Mouse (Mus musculus) kidney, postnatal 14 days (tissue): ENCODE measurements around the gene Foxl1.
A peak's percentile ranks its signal among the peaks of the same experiment; 100 is the strongest.
"Not testable (repeated sequence)": the region's sequence is repeated elsewhere in the genome, so short reads cannot be mapped to it uniquely, and the experiment has no call there.

ENCODE experiments used
- DNase-seq: peaks from one replicate; pipeline ENCODE4 v3.0.0; 2022; ENCODE audit warnings: mixed read lengths

The Foxl1 gene

DNA sequence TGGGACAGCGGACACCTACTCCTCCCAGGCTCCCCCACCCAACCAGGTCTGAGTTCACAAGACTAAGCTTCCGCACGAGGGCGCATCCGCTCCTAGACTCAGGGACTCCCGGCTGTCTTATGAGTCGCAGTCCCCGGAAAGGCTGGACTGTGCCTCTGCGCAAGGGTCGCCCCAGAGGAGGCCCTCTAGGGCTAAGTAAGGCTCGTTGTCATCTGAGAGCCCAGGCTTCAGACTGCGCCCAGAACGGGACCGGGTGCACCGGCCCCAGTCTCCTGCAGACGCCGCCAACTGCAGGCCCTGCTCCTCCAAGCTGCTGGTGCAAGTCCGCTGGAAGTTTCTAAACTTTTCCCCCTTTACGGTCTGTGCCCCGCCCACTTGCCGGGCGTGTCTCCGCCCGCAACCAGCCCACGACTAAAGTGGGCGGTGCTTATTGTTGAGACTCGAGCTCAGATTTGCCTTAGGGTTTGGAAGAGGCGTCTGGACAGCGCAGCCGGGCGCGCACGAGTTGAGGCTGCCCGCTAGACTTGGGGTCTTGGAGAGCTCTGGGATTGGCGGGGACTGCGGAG is 2.3 kb upstream of the Foxl1 start:
- DNase-seq = peak; percentile 87

DNA sequence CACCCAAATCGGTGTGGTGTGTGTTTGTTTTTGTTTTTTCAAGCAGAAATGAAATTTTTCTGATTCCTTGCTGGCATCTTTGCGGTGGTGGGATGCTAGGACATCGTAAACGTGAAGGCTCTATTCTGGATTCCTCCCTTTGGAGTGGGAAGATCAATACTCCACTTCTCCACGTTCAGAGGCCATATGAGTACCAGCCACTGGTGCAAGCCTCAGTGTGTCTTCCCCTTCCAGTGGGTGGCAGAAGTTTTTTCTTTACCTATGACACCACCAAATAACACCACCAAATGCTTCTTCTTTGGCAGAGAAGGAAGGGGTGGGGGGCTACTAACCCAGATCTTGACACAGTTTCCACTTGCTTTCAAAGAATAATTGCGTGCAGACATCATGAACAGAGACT is 1.5 kb upstream of the Foxl1 start:
- no peak for DNase-seq

DNA sequence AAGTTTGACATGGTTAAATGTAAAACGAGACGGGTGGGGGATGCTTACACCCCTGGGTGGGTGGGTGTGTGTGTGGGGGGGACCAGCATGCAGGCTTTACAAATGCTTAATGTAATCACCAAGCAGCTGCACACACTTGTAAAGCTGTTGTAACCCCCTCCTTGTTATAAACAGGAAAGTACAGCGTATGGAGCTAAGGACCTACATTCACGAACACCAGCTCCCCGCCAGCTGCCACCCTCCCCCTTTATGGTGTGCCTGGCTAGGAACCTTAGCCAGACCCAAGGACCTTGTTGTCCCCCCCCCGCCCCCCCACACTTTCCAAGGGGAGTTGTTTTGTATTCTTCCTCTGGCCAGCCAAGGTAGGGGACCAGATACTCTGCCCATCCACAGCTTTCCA is 1.0 kb upstream of the Foxl1 start:
- no peak for DNase-seq

DNA sequence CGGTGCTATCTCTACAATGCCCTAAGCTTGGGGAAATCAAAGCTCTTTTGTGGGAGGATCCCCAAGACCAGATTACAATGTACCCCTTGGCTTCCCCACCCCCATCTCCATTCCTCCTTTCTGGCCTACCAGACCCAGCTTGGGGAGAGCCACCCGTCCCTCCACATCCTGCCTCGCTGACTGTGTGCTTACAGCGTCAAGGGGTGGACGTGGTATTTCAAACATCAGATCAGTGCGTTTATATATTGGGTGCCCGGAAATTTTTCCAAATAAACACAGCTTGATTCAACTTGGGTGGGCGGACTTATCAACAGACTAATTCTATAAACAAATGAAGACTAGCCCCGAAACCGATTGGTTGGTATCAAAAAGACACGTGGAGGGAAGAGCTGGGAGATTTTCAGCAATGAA is 444 bp upstream of the Foxl1 start:
- DNase-seq = peak; percentile 40

DNA sequence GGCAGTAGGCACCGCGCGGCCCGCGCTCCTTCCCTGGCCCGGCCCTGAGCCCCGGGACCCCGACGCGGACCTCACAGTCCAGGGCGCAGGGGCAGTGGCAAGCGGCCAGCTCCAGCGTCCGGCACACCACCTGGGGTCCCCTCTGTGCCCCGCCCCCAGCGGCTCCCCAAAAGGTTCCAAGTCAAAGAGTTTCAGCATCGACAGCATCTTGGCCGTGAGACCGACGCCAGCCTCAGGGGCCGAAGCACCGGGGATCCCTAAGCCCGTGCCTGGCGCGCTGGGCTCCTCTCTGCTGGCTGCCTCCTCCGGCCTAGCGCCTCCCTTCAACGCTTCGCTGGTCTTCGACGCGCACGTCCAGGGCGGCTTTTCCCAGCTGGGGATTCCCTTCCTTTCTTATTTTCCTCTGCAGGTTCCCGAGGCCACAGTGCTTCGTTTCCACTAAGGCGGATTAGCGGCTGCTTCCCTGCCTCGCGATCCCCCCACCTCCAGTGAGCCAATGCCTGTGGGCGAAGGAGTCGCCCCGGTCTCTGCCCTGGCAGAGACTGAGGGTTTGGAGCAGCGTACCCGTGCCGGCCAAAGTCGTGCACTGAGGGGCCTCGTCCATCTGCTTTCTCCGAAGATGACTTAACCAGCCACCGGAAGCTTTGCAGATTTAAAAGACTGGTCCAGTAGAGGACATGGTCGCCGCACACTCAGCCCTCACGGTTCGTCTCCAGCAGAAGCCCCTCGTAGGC is 958 bp downstream of the Foxl1 start:
- DNase-seq = no peak

DNA sequence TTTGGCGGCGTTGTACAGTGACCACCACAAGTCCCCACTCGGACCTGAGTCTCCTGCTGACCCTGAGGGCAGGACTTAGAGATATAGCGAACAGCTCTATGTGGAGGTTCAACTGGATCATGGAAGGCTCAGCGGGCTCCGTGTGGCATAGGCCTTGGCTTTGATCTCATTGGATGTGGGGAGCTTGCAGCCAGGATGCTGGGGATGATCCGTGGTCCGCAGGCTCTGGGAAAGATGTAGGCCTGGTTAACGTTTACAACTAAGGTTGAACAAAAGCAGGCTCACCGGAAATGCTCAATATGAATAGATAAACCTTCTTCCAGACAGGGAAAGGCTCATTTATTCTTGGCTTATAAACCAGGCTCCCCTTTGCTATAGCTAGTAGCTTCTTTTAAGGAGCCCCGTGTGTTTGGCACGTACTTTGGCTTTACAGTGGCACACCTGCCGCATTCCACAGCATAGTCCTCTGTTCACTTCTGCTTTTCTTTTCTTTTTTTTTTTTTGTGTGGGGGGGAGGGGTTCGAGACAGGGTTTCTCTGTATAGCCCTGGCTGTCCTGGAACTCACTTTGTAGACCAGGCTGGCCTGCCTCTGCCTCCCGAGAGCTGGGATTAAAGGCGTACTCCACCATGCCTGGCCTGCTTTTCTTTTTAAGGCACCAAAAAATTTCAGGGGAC is 1.7 kb downstream of the Foxl1 start:
- DNase-seq = no peak

DNA sequence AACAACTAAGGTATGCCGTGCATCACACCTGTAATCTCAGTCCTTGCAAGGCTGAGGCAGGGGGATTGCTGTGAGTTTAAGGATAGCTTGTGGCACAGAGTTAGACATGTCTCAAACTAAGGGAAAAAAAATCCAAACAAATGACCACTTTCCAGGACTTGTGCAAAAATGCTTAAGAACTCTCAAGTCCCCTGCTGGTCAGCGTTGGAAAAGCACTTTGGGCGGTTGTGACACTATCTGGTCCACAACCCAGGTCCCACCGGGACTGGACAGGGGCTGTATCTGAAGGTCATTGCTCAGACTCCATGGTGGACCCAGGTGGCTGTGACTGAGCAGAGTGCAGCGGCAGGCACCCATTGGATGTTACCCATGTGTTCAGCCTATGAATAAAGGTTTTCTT is 2.8 kb downstream of the Foxl1 start:
- peak; percentile 38 for DNase-seq

DNA sequence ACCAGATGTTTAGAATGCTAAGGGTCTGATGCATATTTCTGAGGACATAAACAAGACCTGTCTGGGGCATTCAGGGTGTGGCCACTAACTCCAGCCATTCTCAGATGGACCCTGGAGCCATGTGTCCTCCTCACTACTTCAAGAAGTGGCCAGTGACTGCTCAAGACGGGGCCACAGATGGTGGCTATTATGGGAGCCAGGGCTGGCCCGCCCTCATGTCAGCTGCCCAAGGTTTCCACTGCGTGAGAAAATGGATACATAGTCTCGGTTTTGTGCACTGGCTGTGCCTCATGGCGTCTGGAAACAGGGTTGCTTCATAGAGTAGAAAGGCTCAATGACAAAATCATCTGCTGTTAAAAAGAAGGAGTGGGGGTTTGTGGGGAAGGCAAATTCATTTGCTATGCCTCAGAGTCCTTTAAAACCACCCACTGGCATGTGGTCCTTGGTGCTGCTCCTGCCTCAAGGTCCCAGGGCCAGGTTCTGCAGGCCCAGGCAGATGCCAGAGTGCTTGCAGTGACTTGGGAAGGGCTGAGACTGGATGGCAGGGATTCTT is 5.3 kb downstream of the Foxl1 start:
- DNase-seq = no peak

DNA sequence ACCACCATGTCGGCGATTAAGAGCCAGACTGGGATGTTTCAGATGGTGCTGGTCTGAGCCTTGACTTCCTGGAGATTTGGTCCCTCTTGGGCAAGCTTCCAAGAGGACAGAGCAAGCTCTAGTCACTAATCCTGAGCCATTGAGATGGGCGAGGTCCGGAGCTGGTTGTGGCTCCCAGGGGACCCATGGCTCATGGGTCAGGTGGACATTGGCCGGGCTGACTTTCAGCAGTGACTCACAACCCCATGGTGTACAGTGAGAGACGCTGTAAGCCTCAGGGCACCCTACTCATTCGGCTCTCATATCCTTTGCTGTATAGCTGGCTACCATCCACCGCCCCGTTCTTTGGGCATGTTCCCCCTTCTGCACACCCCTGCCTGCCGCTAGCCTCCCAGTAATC is 6.4 kb downstream of the Foxl1 start:
- DNase-seq = no peak

DNA sequence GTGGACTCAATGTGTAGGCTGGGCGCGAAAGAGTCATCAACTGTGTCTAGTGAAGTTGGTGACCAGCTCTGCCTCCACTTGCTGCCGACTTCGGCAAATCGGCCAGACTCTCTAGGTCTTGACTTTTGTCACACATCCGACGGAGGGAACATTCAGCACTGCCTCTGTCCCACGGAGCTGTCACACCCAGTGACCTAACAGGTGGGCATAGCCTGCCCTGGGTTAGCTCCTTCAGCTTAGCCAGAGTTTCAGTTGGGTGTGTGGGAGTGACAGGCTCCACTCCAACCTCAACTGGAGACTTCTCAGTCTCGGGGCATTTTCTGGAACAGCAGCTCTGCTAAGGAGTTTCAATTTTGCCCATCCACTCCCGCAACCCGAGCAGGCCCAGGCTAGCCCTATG is 6.8 kb downstream of the Foxl1 start:
- DNase-seq = no peak

DNA sequence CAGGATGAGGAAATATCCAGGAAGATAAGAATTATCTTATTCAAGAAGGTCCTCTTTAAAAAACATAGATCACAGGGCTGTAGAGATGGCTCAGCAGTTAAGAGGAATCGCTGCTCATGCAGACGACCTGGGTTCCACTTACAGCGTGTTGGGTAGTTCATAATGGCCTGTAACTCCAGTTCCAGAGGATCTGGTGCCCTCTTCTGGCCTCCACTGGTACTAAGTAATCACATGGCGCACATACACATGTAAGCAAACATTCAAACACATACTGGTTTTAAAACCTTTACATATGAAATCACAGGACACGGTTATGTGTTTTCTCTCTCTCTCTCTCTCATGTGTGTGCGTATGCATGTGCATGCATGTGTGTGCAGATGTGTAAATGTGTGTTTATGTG is 9.1 kb downstream of the Foxl1 start:
- DNase-seq = no peak

DNA sequence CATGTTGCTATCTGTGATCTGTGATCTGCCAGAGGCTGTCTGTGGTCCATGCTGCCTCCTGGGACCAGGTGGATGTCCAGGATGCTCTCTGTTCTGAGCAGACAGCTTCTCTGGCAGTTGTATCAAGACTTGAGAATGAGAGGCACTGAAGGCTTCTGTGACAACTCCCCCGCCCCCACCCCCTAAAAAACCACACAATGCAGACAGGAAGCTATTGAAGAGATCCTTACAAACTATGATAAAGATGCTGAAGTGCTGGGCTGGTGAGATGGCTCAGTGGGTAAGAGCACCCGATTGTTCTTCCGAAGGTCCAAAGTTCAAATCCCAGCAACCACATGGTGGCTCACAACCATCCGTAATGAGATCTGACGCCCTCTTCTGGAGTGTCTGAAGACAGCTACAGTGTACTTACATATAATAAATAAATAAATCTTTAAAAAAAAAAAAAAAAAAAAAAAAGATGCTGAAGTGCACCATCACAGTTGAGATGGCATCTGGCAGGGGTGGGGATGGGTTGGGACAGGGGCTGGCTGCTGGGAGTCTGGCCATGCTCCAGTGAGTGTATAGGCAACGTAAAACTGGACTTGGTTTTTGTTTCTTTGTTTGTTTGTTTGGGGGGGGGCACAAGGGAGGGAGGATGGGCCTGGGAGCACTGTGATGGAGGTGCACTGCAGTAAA is 17.9 kb downstream of the Foxl1 start:
- DNase-seq = not testable (repeated sequence)

DNA sequence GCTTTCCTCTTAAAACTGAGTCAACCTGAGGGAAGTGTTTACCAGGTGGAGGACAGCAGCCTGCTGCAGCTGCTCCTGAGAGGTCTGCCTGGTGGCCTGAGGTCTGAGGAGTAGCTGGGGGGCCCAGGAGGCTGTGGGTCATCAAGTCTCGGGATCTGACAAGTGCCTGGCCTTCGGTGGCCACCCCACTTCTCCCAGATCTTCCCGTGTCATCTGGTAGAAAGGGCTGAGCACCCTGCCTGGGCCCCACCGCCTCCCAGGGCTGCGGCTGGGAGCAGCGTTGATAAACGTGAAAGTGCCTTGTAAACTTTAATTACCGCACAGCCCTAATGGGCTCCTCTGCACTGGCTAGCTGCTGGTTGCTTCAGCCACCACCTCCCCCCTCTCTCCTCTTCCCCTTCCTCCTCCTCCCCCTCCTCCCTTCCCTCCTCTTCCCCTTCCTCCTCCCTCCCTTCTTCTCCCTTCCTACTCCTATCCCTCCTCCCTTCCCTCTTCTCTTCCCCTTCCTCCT is 20.9 kb downstream of the Foxl1 start:
- DNase-seq = no peak

DNA sequence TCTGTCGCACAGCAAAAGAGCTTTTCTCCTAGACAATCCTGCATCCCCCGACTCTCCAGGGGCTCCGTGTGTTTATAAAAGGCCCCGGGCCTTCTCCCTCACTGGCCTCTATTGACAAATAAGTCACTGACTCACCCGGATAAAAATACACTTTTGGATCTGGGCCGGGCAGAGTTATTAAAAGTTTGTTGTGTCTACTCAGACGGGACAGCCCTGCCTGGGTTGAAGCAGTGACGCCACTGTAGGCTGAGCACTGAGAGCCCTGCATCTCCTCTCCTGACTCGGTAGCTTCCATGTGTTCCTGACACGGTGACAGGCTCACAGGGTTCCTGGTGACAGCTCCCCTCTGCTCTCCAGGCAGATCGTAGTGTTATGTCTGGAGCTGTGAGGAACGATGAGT is 24.7 kb downstream of the Foxl1 start:
- DNase-seq = peak; percentile 53

DNA sequence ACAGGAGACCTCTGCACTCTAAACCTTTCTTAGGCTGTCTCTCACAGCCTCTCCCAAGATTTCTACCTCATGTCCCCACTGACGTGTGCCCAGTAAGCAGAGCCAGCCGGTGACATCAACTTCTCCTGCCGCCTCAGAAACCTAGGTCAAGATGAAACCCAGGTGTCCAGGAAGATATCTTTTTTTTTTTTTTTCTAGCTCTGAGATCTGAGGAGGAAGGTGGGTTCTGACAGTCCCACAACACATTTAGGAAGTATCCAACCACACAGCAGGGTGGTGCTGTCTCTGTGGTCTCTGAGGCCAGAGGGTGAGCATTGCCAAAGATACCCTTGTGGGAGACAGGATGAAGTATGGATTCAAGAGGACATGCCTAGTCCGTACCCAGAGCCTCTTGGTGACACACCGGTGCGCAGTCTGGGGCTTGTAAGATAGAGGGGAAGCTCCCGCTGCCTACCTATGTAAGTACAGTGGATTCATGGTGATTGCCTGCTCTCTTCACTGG is 29.3 kb downstream of the Foxl1 start:
- no peak for DNase-seq

DNA sequence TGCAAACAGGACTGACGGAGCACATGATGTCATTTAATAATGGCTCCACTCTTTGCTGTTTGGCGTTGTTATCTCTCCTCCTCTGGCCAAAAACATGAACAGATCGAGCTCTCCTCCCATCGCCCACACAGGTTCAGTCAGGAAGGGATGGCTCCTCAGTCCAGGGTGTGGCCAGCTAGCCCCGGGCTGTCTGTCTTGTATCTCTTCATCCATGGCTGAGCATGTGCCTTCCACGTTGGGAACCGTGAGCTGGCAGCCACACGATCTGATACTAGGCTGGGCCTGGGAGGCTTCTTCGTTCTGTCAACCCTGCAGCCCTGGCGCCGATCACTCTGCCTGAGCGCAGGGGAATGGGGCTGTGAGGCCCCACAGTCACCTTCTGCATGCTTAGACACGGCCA is 31.1 kb downstream of the Foxl1 start:
- DNase-seq = no peak

DNA sequence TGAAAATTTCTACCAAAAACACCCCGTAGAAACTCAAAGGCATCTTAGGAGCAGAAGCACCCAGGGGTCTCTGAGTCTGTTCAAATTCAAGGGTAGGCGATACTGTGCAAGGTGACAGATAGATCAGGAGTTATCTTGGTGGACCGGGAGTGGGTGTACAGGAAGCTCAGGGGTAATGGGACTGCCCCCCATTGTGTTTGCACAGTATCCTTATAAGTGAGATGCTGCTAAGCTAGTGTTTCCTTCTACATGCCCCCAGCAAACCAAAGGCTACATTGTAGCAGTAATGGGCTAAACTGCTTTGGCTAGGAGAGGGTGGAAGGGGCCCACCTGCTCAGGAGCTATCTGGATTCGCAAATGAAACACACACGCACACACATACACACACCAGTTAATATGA is 33.7 kb downstream of the Foxl1 start:
- no peak for DNase-seq

DNA sequence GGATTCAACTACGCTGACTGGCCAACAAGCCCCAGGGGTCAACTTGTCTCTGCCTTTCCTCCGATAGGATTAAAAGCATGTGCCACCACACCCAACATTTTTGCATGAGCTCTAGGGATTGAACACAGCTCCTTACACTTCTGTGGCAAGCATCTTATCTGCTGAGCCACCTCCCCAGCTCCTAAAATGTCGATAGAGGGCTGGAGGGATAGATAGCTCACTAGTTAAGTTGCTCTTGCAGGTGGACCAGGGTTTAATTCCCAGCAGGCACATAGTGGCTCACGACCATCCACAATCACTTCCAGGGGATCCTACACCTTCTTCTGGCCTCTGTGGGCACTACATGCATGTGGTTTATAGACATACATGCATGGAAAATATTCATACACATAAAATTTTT is 34.7 kb downstream of the Foxl1 start:
- DNase-seq = no peak

DNA sequence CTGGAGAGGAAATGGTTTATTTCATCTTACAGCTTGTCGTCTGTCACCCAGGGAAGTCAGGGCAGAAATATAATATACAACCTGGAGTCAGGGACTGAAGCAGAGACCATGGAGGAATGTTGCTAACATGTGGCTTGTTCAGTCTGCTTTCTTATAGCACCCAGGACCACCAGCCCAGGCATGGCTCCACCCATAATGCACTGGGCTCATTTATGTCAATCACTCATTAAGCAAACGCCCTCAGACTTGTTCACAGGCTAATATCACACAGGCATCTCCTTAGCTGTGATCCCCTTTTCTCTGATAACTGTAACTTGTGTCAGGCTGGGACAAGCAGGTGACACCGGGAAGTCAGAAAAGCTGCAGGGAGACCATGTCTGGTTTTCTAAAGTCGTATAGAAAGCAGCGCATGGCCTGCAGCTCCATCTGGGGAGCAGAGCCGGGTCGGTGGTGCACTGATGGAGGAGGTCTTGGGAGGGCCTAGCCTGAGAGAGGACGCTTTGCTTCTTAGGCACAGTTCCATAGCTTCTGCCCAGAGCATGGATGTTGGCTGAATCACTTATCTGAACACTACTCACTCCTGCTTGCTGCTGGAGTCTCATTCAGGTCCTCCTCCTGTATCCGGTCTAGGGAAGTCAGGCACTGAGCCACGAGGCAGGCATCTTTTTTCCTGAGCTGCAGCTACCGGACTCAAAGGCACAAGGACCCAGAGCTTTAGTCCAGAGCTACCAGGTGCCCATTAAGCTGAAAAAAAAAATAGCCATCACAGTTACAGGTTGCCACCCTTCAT is 35.4 kb downstream of the Foxl1 start:
- DNase-seq = no peak

DNA sequence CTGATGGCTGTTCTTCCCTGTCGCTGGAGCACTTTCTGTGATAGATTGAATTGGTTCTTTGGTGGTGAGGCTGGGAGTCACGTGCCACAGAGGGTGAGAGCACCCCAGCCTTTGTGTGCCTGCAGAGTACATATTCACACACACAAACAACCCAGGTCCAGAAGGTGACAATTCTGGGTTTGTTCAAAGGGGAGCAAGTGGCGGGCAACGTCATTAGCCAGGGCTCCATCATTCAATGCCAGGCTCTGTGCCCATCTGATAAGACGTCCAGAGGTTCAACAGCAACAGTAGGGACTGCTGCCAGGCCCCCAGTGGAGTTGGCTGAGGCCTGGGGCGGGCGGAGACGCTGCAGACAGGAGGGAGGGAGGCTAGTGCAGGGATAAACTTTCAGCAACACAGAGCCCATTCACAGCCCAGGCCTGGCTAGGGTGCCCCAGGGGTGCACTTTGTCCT is 36.3 kb downstream of the Foxl1 start:
- DNase-seq = peak; percentile 66

DNA sequence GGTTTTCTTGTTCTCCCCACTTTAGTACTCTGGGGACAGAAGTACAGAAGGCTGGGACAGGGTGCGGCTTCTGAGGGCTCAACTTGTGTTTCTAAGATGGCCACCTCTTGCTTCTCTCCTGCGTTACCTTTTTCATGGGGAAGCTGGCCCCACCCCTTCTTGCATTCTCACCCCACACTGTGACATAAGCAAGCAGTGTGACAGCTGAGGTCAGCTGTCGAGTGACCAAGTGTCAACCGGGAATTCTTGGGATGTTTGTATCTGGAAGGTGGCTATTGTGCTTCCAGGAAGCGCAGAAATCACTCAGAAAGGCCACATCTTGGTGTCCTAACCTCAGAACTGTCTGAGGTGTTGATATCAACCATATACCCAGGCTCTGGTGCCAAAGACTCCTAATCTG is 40.3 kb downstream of the Foxl1 start:
- no peak for DNase-seq

DNA sequence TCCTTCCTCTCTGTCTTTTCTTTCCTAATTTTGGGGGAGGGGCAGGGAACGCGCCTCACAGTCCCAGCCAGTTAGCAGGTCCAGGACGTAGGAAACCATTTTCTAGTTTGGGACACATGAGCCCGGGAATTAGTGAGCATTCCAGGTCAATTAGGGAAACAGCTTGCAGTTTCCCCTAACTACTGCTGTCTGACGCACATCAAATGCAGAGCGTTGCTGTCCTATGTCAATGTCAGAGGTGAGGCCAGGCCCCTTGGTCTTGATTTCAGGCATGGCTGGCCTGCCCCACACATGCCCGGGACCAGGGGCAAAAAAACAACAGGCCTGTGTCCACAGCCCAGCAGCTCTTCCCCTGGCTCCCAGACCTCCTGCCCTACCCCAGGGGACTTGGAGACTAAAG is 42.4 kb downstream of the Foxl1 start:
- DNase-seq = no peak
